Mouse (Mus musculus) gastrocnemius, adult 2 months (tissue): ENCODE data around the gene Nedd4. TPM values are rescaled to one million over a fixed set of nuclear protein-coding genes. Genes with fewer than 3 reads are reported as not detected.
A peak's percentile ranks its signal among the peaks of the same experiment; 100 is the strongest.
"Not testable (repeated sequence)": the region's sequence is repeated elsewhere in the genome, so short reads cannot be mapped to it uniquely, and the experiment has no call there.

Experiments
- DNase-seq: peaks from one replicate; pipeline ENCODE4 v3.0.0; 2022
- H3K27ac ChIP-seq: fragments of 200-600 bp; 2 replicates; pipeline ENCODE4 v1.8.1; 2022; ENCODE audit warnings: mild to moderate bottlenecking
- H3K4me3 ChIP-seq: fragments of 200-600 bp; 2 replicates; pipeline ENCODE4 v1.8.1; 2022; ENCODE audit warnings: mild to moderate bottlenecking, moderate library complexity
- CTCF ChIP-seq: fragments of 200-600 bp; IDR thresholded peaks from 2 replicates; pipeline ENCODE4 v1.8.1; 2022; ENCODE audit warnings: antibody characterized with exemption, mild to moderate bottlenecking, moderate library complexity
- intact Hi-C: fragments of 180-260 bp; cut with DNase I; formaldehyde crosslinking; loops from one replicate; pipeline ENCODE4 v1.15.1; 2025
- total RNA-seq, 2 experiments: library from RNA; stranded (reverse); gene quantifications; 2 replicates each; pipeline ENCODE4 v1.2.3; 2021

Gene Nedd4
- total RNA-seq, 2 experiments from 2014 or later = 273 to 325 TPM

DNA sequence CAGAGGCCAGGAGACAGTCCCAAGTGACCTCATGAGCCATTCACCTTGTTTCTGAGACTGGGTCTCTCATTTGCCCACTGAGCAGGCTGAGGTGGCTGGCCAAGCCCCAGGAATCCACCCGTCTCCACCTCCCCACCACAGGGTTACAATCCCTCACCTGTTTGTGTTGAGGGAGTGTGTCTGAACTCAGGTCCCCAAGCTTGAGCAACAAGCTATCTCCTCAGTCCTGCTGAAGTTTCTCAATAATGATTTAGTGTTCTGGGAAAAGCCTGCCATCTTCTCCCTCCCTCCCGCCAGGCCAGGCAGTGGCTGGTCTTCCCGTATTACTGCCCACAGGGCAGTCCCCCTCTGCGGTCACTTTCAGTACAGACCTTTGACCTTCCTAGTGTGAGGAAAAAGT is 5.7 kb upstream of the Nedd4 start:
- intact Hi-C loops = no loop called here
- no peak for TF ChIP-seq CTCF
- DNase-seq = no peak
- H3K4me3 ChIP-seq = no peak overlapping the region
- H3K27ac ChIP-seq = peak overlapping the region; percentile 44; the same call in 1 of the 2 replicates

DNA sequence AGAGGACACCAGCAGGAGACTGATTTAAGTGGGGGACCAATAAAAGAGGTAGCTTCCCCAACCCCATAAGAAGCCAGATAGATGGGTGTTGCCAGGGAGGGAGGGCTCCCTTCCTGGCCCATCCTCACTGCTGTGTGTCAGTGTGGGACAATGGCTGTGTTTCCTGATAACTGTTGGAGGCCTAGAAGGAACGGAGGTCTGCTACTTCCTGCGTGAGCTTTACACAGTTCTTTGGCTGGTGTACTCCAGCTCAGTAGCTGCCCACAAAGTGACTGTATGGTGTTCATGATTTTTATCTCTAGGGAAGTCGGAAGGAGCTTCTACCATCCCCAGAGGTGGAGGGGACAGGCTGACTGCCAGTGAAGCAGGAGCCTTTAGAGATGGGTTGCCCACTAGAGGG is 5.2 kb upstream of the Nedd4 start:
- intact Hi-C loops = no loop called here
- TF ChIP-seq CTCF = no peak
- no peak overlapping the region for H3K4me3 ChIP-seq
- peak overlapping the region; percentile 44; the same call in 1 of the 2 replicates for H3K27ac ChIP-seq
- no peak for DNase-seq

DNA sequence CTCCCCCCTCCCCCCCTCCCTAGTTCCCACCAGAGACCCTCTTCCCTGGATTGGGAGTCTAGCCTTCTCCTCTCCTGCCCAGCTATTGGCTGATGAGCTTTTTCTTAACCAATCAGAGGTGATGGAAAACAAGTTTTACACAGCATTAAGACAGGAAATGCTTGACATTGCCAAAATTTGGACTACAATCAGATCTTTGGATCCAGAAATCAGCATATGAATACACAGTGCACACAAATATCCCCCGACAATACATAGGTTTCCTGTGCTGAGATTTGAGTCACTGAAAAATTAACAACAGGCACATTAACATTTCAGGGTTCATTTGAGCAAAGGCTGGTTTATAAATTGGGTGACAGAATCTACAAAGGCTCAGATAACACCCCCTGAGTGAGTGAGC is 4.5 kb upstream of the Nedd4 start:
- TF ChIP-seq CTCF = no peak
- no peak overlapping the region for H3K27ac ChIP-seq
- no peak overlapping the region for H3K4me3 ChIP-seq
- intact Hi-C loops = no loop called here
- no peak for DNase-seq

DNA sequence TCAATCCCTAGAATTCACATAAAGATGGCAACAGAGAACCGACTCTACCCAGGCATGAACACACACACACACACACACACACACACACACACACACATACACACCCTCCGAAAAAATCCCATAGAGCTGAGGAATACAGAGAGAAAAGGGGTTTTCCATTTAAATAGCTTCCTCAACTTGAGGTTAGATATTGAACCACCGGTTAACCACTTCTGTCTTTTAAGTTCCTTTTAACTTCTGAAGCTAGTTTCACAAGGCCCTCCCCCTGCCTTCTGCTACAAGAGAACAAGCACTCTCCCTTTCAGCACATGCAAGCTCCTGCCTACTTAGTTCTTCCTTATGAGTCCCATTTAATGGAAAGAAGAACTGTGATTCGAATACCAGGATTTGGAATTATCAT is 2.0 kb upstream of the Nedd4 start:
- TF ChIP-seq CTCF = no peak
- Histone ChIP-seq H3K4me3 (no peak overlapping the region), H3K27ac (peak overlapping the region; percentile 100)
- intact Hi-C loops = loop anchor here (10.0 kb wide), 1 partner anchor 205 kb away; no protein-coding TSS in a partner anchor
- no peak for DNase-seq

DNA sequence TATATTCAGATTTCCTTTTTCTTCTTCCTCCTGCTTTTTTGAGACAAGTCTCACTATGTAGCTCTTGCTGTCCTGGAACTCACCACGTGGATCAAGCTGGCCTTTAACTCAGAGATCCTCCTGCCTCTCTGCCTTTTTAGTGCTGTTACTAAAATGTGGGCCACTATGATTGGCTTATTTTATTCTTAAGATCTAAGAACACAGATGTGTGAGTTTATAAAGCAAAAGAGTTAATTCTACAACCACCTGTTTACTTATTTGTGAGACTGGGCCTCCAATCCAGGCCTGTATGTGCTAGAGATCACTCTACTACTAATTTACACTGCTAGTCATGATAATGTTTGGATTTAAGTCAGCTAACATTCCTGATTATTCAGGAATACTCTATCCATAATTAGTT is 1.2 kb upstream of the Nedd4 start:
- intact Hi-C loops = loop anchor here (10.0 kb wide), 1 partner anchor 206 kb away; no protein-coding TSS in a partner anchor
- no peak for TF ChIP-seq CTCF
- Histone ChIP-seq H3K27ac (peak overlapping the region; percentile 100), H3K4me3 (peak overlapping the region; percentile 95)
- DNase-seq = no peak

DNA sequence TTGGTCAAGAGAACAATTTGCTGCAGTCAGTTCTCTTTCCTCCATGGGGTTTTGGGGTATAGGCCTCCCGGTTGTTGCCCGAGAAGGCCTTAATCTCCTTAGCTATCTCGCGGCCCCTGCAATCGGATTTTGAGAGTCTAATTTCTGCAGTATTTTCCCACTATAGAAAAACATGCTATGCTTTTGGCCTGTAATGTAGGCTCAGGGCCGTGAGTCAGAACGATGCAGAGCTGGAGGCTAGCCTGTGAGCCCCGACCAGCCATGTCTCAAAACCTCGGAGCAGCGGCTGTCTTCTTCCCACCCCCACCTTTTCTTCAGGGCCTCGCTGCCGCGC is 618 bp upstream of the Nedd4 start:
- TF ChIP-seq CTCF = no peak
- intact Hi-C loops = loop anchor here (10.0 kb wide), 1 partner anchor 207 kb away; no protein-coding TSS in a partner anchor

DNA sequence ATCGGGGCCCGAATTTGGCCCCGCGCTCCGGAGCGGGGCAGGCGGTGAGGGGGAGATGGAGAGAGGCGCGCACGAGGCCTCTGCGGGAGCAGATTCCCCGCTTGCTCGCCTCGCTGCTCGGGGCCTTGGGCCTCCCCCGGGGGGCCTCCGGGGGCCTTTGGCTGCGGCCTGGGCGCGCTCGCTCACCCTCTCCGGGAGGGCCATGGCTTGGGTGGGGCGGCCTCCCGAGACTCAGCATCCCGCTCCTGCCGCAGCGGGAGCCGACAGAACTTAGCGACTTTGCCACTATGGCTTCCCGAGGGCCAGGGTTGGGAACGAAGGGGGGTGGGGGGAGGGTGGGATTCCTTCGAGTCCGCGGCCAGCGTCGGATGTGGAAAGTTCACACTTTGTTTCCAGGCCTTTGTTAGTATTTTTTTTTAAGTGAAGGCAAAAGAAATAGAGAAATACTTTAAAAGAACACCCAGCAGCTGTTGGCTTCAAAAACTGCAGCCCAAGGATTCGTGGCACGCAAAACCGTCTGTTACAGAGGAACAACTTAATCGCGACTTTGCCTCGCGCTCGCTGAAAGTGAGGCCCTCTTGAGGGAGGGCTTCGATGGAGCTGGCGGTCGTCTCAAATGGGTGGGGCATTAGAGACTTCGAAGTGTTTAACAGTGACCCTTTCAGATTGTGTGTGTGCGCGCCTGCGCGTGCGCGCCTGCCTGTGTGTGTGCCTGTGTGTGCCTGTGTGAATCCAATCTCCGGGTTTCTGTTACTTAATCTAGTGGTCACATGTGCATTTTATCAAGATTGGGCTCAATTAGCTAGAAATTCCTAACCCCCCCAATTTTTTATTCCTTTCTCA is 766 bp downstream of the Nedd4 start:
- peak; percentile 88 for DNase-seq
- Histone ChIP-seq H3K4me3 (peak overlapping the region; percentile 95), H3K27ac (peak overlapping the region; percentile 100)
- intact Hi-C loops = loop anchor here (2.0 to 10.0 kb wide), 2 partner anchors 22 to 208 kb away; no protein-coding TSS in a partner anchor
- TF ChIP-seq CTCF = no peak

More for the DNA sequence above, 618 bp upstream of the Nedd4 start:
- peak overlapping the region; percentile 95 for H3K4me3 ChIP-seq
- H3K27ac ChIP-seq = peak overlapping the region; percentile 100
- DNase-seq = no peak

DNA sequence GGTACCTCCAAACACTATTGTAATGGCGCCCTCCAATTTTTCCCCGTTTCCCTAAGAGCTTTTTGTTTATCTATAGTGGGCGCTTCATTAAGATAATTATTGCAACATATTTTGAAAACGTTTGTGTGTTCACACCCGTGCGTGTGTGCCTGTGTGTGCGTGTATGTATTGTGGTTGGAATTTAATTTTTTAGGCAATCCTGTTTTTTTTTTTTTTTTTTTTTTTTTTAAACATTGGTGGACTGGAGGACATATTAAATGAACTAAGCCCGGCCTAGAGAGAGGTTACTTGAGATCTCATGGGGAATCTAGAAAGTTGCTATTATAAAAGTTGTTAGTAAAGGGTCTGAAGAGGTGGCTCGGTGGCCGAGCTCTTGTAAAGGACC is 1.4 kb downstream of the Nedd4 start:
- peak overlapping the region; percentile 95 for H3K4me3 ChIP-seq
- peak overlapping the region; percentile 100 for H3K27ac ChIP-seq
- no peak for TF ChIP-seq CTCF
- no peak for DNase-seq
- intact Hi-C loops = loop anchor here (2.0 to 10.0 kb wide), 2 partner anchors 23 to 209 kb away; no protein-coding TSS in a partner anchor

DNA sequence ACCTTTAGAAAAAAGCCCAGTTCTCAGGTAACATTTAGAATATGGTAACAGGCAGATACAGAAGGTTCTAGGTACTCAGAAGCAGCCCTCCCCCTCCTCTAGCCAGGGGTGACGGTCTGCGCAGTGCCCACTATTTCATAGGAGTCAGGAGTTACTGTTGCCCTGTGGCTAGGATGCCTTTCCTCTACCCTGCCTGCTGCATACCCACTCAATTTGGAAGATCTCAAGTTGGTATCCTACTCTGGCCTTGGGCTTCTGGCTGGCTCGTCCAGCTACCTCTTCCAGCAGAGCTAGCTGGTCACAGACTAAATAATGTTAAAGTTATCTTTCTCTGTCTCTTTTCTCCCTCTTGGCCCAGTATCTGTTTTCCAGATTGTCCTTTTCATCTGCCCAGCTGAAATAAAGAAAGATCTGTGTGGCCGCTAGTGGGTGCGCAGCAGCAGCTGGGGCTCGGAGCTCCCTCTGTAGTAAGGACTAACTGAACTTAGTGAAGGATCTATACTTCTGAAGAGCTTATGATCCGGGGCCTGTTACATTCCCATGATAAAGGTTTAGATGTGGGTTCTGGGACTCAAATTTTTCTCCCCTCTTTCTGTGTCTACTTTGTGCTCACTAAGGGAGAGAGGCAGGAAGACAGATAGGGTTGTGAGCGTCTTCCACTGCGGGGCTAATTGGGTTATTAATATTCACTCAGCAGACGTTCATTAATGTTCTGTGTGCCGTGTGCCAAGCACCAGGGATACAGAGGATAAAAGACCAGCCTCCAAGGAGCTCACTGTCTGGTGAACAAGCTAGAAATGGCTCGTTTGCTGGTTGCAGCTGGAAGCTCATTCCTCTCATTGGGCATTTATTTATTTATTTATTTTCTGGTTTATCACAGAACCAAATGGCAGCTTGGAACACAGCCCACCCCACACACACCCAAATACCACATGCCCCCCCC is 2.5 kb downstream of the Nedd4 start:
- intact Hi-C loops = loop anchor here (10.0 kb wide), 1 partner anchor 210 kb away; no protein-coding TSS in a partner anchor
- DNase-seq = no peak
- peak; percentile 37 for TF ChIP-seq CTCF

DNA sequence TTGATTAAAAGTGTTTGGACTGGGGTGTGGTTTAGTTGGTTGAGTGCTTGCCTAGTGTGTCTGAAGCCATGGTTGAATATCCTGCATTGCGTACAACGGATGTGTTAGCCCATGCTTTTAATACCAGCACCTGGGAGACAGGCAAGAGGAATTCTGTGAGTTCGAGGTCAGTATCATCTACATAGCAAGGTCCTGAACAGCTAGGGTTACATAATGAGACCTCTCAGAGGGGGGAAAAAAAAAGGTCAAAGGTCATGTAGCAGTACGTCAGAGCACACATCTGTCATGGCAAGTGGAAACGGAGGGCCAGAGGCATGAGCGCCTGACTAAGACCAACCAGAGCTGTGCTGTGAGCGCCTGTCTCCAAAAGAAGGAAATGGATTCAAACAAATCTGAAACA is 3.4 kb downstream of the Nedd4 start:
- H3K4me3 ChIP-seq = peak overlapping the region; percentile 95
- DNase-seq = no peak
- intact Hi-C loops = loop anchor here (10.0 kb wide), 1 partner anchor 211 kb away; no protein-coding TSS in a partner anchor
- H3K27ac ChIP-seq = peak overlapping the region; percentile 100
- no peak for TF ChIP-seq CTCF

More for the DNA sequence above, 2.5 kb downstream of the Nedd4 start:
- Histone ChIP-seq H3K27ac (peak overlapping the region; percentile 100), H3K4me3 (peak overlapping the region; percentile 95)

DNA sequence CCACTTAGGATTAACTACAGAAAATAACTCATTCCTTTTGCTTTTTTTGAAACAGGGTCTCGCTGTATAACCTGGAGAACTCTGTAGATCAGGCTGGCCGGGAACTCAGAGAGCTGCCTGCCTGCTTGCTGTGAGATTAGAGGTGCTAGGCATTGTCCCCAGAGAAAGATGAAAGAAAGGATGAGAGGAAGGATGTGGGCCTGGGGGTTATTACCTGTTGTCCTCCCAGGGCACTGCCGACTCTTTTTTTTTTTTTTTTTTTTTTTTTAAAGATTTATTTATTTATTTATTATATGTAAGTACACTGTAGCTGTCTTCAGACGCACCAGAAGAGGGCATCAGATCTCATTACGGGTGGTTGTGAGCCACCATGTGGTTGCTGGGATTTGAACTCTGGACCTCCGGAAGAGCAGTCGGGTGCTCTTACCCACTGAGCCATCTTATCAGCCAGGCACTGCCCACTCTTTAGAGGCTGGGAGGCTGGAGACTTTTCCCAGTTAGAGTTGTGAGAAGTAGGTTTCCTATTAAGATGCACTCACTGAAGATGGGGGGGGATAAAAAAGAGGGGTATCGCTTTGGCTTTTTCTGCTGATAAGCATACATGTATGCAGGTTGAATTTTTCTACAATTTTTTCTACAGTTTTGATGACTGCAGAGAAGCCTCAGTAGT is 4.3 kb downstream of the Nedd4 start:
- intact Hi-C loops = loop anchor here (10.0 kb wide), 1 partner anchor 212 kb away; no protein-coding TSS in a partner anchor
- H3K27ac ChIP-seq = peak overlapping the region; percentile 100; the same call in 1 of the 2 replicates
- not testable (repeated sequence) for DNase-seq
- H3K4me3 ChIP-seq = peak overlapping the region; percentile 95; the same call in 1 of the 2 replicates

DNA sequence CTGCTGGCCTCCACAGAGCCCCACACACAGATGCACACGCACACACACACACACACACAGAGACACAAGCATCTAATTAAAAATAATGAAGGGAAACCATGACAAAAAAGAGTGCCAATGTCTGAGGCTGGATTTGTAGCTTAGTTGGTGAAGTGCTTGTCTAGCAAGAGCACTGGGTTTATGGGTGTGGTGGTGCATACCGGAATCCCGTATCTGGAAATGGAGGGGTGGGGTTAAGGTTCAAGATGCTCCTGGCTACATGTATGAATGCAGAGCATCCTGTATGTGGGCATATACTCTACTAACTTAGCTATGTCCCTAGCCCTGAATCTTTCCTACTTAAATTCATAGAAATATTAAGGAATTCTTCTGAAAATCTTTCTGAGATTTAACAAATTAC is 5.0 kb downstream of the Nedd4 start:
- no peak for TF ChIP-seq CTCF

More for the DNA sequence above, 5.0 kb downstream of the Nedd4 start:
- intact Hi-C loops = loop anchor here (10.0 kb wide), 1 partner anchor 212 kb away; no protein-coding TSS in a partner anchor
- Histone ChIP-seq H3K27ac (peak overlapping the region; percentile 1; the same call in 1 of the 2 replicates), H3K4me3 (no peak overlapping the region)
- no peak for DNase-seq
